Mouse (Mus musculus) adrenal gland, adult (tissue): ENCODE measurements around the gene Sh2b3.
A peak's percentile ranks its signal among the peaks of the same experiment; 100 is the strongest.

ENCODE experiments used
- DNase-seq, 2 experiments: peaks; one replicate each; pipeline ENCODE4 v3.0.0; 2022 to 2023; ENCODE audit warnings: low spot score in 1 of 2; ENCODE audit not compliant: inconsistent age in 2 of 2

The Sh2b3 gene

DNA sequence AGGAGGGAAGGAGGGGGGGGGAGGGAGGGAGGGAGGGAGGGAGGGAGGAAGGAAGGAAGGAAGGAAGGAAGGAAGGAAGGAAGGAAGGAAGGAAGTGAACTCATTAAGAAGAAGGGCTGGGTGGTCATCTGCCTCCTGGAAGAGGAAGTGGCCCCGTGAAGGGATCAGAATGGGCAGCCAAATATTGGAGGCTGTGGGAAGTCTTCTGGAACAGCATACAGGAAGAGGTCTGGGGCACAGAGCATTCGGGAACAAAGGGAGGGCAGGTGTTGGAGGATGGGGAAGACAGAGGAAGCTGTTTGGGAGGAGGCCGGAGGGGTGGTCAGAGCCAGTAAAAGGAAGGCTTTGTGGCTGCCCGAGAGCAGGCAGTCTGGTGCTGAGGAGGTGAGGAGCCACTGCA lies 7.9 kb upstream of the Sh2b3 start:
- peak in 1 of 2 experiments; percentile 48 for DNase-seq

DNA sequence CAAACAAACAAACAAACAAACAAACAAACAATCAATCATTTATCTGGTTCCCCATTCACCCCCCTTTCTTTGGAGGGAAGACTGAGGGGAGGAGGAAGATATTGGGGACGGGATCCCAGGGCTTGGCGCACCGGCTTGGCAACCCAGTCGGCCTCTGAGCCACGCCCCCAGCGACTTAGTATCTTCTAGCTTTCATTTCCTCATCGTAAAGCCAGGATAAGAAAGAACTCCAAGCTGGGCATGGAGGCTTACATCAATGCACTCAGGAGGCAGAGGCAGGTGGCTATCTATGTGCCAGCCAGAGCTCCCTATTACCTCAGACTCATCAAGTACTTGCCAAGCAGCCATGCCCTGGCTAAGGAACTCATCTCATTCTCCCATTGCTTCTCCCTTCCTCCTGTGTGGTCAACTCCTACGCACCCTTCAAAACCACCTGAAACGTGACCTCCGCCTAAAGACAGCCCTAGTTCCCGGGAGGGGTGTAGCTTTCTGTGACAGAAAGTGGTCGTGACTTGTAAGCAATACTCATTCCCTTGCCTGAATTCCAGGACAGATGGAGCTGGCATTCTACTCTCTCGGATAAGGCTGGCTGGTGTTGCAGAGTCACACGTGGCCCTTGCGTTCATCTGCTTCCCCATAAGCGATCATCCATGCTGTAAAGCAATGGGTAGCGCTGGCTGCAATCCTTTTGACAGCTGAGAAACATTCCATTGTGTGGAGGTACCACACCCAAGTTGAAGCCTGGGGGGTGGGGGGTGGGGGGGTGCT lies 5.9 kb upstream of the Sh2b3 start:
- no peak for DNase-seq

DNA sequence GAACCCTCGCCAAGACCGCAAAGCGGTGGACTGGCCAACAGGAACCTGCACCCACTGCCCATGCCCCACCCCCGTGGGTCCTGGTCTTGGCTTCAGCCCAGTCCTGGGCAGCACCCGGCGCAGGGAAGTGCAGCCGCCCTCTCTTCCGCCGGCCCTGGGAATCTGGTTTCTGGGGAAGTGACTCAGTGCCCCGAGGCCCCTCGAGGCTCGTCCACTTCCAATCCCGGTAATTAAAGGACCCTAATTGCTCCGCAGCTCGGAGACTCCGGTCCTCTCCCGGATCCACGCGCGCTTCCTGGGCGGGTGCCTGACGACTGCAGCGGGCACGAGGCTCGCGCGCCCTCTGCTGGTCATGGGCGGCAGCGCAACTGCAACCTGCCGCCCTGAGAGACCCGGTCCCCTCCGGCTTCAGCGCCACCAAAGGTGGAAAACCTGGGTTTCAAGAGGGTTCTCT lies 5.2 kb upstream of the Sh2b3 start:
- DNase-seq, result peak; percentile 86 to 95

DNA sequence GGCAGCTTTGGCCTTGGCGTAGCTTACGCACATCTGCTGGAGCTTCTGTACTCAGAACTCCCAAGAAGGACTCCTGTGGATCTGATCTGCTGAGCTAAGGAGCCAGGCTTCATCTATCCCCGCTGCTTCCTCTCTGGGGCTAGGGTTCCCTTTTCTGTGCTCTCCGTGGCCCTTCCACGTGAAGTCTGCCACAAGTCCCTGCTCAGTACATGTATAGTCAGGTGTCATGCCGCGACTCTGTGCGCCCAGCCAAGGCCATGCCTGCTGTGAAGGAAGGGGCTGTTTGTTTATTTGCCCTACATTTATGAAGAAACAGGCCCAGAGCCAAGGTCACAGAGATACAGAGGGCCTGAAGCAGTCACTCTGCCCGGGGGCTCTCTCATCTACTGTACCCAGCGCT lies 4.5 kb upstream of the Sh2b3 start:
- peak; percentile 70 to 87 for DNase-seq

DNA sequence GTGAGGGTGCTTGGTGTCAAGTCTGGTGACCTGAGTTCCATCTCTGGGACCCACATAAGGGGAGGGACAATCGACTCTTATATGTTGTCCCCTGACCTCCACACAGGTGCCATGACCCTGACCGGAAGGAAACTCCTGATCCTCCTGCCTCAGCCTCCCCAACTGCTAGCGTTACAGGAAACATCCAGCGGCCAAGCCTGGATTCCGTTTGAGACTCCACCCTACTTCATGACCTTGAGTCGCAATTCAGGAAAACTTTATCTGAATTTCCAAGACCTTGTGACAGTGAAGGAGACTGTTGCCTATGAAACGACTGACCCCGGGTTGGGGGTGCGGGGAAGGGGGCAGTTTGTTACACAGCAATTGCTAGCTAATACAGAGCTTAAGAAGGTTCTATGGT lies 4.1 kb upstream of the Sh2b3 start:
- DNase-seq, result no peak

DNA sequence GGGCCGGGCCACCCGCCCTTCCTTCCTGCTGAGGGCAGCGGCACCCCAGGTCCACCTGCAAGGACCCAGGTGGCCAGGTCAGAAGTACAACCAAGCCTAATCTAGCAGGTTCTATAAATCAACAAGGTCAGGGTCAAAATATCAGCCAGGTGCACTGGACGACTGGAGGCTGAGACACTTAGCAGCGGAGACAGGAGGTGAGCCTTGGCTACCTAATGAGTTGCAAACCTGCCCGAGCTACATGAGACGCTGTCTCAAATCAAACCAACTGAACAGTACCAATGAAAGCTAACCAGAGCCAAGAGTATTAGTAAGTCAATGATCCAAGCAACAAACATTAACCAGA lies 1.7 kb upstream of the Sh2b3 start:
- no peak for DNase-seq

DNA sequence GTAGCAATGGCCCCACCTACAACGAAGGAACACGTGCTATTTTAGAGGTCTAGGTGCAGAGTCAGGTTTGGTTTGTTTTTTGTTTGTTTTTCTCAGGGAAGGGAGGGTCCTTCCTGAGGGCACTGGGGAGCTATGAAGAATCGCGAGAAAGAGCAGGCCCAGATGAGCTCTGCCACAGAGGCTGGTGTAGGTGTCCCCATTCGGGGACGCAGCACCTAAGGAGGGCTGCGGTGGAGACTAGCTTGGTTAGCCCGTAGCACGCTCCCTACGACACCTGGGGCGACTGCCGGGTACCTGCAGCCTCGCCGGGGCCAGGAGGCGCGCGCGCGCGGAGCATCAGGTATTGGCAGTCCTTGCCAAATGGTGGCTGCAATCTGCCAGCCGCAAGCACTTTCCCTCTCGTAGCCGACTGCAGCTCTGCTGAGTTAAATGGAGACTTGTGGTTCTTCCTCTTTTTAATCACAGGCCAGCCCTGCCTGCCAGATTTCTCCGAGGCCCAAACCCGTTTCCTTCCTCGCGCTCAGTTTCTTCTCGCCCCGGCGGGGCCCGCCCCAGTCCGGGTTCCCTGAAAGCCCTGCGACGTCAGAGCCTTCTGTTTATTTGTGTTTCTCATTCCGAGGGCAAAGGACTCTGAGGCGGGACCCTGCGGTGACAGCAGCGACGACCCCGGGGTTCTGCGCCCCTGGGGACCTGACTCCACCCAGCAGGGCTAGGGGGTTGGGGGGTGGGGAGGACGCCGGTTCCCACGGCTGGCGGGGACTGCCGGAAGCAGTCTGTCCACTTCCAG lies 1.1 kb upstream of the Sh2b3 start:
- DNase-seq, result peak; percentile 71 to 87

DNA sequence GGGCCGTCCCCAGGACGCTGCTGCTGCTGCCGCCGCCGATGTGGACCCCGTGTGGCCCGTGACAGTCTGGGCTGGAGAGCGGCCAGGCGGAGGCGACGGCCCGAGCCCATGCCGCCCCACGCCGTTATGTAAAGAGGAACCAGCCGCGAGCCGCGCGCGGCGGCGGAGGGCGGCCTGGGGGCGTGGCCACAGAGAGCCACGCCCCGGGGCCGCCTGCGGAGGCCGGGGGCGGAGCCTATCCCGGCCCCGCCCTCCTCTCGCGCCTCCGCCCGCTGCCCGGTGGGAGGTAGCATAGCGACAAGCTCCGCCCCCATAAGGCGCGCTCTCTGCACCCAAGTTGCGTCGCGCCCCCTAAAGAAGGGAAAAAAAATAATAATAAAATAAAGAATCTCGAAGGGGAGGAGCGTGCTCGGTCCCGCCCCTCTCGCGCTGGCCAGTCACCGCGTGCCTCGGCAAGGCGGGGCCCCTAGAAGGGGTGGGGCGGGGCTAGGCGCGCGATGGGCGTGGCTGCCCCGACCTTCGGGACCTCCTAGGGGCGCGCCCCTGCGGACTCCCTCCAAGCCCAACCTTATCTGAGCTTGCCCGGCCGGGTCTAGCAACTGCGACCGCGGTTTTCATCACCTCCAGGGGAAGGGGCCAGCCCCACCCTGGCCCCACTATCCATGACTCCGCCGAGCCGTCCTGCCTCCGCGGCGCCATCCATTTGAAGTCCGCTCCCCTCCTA lies 592 bp downstream of the Sh2b3 start:
- peak; percentile 97 to 98 for DNase-seq

DNA sequence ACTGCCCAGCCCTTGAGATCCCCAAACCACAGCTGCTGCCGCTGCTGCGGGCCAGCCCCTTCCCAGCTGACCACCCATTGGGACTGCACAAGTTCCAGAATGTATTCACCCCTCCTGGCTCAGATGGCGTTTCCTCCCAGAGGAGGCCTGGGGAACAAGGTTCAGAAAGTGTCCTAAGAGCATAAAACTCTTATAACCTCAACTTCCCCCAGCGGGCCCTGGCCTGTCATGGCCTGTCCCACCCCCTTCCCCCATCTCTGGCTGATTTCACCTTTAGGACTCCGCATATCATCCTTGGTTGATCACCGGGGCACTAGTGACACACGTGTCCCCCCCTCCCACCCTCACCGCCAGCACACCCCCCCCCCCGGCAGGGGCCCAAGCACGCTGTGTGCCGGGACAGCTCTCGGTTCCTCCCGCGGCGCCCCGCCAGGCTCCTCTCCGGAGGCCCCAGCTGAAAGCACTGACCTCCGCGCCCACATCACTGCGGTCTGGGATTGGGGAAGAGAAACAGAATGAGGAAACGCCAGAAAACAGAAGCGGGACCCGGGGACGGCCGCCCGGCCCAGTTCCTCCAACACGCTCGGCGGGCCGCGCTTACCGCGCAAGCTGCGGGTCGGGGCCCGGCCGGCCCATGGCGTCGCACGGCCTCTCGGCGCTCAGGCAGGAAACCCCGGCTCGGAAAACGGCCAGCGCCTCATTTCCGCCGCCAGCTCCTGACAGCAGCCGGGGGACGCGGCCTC lies 1.3 kb downstream of the Sh2b3 start:
- DNase-seq, result peak in 1 of 2 experiments; percentile 75

DNA sequence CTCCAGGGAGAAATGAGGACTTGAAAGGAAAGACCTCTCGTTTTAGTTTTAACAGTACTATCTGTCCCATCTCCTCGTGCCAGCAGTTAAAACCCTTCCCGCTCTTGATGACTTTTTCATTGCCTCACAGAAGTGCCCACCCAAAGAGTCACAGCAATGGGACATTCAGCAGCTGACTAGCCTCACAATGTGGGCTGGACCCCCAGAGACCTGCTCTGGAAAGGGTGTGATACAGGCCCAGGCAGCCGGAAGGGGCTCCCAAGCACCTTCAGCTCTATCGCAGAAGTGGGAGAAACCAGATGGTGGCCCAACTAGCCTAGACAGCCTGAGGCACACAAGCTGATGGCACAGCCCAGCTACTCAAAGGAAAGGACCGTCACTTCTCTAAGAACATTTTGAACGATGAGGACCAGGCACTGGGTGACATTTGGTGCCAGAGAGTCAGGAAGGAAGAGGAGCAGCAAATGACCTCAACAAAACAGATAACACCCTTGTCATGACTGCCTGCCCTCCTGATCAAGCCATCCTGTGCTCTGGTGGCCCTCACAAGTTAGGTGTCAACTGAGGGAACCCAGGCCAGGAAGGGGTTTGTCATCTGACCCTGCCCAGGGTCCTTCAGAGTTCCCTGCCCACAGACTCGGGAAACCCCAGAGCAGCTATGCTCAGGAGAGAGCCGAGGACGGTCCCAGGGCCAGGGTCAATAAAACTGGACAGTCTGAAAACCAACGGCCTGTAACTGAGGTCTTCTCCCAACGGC lies 2.3 kb downstream of the Sh2b3 start:
- peak; percentile 65 to 84 for DNase-seq

DNA sequence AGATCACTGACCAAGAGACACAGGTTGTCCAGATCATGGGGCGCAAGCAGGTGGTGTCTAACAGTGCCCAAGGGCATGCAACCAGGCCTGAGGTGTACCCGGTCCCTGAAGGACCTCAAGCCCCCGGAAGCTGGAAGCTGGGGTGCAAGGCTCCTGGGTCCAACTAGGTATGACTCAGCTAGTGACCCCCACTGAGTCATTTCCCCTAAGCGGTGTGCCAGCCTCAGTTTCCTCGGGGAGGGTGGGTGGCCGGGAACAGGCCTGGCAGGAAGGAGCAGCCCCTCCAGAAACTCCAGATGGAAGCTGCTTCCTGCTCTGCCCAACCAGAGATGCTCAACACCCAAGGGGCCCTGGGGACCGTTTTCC lies 3.2 kb downstream of the Sh2b3 start:
- DNase-seq, result no peak

DNA sequence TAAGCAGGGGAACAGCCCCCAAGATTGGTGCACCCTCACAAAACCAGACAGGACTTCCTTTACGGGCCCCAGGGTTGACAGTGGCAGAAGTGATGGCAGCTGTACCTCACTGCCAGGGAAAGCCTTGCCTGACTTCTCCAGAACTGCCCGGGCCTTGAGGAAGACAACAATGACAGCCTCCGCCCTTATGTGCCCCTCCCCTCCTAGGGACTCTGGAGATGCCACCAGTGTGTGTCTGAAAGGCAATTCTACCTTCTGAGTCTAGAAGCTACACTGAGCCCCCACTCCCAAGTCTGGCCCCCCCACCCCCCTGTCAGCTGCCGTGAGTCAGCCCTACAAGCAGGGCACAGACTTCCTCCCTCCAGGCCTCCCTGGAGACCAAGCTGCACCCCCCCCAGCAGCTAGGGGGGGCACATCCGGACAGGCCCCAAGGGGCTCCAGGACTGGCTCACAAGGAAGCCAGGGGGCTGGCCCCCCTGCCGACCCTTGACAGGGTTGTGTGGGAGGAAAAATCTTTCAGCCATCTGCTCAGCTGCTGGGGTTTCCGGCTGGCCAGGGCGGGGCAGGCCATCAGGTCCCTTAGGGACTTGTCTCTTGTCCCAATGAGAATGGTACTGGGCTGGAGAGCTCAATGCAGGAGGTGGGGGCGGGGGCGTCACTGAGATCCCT lies 3.7 kb downstream of the Sh2b3 start:
- DNase-seq, result peak; percentile 85 to 86

DNA sequence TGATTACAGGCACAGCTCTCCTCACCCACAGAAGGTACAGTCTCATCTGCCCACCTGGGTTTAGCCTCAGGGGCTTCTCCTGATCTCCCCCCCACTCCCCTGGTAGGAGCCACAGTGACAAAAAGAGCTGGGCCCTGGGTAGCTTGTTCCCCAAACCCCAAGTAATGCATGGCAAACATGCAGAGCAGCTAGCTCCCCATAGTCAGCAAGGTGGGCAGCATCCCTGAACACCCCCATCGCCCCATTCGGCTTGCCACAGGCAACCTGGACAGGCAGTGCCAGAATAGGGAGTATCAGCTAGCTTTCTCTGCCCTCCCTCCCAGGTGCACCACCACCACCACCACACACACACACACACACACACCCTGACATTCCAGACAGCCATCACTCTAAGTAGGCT lies 4.3 kb downstream of the Sh2b3 start:
- DNase-seq, result no peak

DNA sequence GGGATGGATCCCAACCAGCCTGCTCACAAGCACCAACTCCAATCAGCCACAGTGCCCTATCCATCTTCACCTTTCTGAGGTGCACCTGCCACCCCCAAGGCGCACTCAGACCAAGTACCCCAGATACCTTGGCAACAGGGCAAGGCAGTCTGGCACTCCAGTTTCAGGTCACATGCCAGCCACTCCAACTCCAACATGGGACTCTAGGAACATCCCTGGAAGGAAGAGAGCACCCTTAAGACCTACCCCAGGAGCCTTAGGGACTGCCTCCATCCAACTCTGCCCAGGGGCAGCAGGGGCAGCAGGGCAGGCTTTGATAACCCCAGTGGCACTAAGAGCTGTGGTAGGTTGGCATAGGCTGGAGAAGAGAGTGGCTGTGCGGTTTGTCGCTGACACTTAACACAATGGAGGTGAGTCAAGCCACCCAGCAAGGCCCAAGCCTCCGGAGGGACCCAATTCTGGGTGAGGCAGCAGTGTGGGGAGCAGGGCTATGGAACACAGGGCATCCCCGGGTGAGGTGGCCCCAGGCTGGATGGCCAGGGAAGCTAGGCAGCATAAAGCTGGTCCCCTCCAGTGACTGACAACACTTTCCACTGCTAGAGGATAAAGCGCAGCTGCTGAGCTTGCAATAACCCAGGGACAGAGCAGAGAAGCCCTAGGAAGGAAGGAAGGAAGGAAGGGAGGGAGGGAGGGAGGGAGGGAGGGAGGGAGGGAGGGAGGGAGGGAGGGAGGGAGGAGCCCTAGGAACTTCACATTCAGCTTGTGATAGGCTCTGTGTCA lies 4.9 kb downstream of the Sh2b3 start:
- no peak for DNase-seq

DNA sequence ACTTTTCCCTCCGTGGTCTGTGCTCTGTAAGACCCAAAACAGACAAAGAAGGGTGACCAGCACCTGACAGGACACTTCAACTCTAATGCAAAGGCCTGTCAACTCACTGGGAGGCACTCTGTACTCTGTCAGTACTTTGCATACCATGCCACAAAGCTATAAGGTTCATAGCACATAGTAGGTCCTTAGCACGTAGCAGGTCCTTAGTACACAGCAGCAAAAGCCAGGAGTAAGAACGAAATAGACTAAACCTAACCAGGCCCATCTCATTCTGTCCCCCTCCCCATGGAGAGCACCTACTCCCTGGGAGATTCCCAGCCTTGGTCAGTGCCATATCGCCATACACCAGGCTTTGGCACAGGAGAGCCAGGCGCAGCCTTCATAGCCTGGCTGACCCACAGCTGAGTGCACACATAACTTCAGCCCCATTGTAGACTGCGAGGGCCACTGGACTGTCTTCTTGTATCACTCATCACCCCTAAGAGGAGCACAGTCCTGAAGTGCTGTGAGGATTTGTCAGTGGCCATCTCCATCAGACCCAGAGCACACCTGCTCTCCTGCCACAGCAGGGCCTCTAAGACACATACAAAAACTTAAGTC lies 6.3 kb downstream of the Sh2b3 start:
- DNase-seq, result no peak

DNA sequence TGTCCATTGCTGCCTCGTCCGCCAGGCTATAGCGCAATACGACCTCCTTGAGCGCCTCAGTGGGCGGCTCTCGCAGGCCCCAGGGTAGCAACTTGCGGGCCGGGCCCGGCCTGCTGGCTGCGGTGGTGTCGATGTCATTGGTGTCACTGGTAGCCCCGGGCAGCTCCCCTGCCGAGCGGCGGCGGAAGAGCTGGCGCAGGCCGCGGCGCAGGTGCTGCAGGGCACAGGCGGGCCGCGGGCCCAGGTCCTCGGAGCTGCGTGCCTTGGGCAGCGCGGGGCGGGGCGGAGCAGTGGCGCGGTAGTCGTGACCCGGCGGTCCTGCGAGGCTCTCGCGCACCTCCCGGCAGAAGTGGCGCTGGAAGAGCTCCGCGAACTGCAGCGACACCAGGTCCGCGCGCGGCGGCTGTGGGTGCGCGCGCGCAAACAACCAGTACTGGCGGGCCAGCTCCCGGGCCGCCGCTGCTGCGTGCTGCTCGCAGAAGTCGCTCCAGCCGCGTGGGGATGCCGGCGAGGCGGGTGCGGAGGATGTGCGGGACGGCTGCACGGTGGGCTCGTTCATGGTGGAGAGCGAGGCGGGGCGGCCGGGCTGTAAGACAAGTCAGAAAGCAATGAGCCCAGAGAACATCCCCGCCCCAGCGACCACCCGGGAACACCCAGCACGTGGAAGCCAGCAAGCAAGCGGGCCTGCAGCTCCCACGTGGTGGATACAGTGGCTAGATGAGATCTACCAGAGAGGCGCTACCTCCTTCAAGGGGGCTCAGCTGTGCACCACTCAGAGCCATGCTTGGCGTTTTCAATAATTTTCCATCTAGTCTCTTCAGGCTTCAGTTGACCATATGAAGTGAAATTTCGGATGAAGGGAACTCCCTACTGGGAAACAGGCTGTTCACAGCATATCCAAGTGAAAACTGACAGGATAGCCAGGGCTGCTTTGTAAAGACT lies 8.7 kb downstream of the Sh2b3 start:
- DNase-seq, result no peak

DNA sequence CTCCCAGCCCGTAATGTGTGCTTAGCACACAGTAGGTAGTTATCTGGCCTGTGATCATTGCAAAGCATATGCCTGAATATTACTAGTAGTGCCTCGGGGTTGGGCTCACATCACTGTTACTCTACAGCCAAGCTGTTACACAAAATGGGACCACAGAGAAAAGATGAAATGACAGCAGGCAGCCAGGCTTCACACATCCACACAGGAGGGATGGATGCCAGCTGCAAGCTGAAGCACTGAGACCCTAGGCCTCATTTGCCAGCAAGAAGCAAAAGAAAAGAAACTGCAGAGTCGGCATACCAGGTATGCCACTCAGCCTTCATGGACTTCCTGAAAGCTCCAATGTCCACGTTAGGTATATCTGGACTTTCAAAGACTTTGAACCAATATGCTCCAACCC lies 9.6 kb downstream of the Sh2b3 start:
- DNase-seq, result no peak

DNA sequence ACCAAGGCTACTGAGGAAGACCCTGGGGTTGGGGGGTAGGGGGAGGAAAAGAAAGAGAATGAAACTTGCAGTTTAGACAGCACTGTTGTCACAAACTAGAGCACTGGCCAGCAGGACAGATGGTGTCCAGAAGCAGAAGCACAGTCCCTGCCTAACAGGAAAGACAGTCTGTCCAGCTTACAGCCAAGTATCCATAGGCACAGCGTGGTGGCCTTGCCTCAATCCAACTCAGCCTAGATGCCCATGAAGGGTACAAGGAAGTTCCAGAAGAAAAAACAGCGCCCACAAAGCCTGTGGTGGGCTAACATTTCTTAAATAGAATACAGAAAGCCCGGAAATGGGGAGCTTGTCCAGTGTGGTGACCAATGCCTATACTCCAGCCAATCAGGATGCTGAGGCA lies 11.8 kb downstream of the Sh2b3 start:
- DNase-seq, result peak in 1 of 2 experiments; percentile 30
